Mouse (Mus musculus) cerebellum, postnatal 36 days (tissue): ENCODE data around the gene Tm4sf4.

ENCODE experiments used
- DNase-seq, 2 experiments: peaks; one replicate each; pipeline ENCODE4 v3.0.0; 2021 to 2022; ENCODE audit warnings: mixed read lengths in 2 of 2

Gene Tm4sf4

GRCm38 (mm10) chr3:57425089-57425730 is at the start of gene Tm4sf4:
Tm4sf4 (plus strand) TSS chr3:57425314.
- DNase-seq: no peak

- no peak for DNase-seq
Observed at GRCm38 (mm10) chr3:57386423-57386822, 38.7 kb upstream of the Tm4sf4 start.

- no peak for DNase-seq
Observed at GRCm38 (mm10) chr3:57386895-57387294, 38.2 kb upstream of the Tm4sf4 start.

GRCm38 (mm10) chr3:57387593-57387992 is 37.5 kb upstream of the Tm4sf4 start:
- DNase-seq: no peak

- no peak for DNase-seq
Observed at GRCm38 (mm10) chr3:57411535-57411934, 13.6 kb upstream of the Tm4sf4 start.

DNA sequence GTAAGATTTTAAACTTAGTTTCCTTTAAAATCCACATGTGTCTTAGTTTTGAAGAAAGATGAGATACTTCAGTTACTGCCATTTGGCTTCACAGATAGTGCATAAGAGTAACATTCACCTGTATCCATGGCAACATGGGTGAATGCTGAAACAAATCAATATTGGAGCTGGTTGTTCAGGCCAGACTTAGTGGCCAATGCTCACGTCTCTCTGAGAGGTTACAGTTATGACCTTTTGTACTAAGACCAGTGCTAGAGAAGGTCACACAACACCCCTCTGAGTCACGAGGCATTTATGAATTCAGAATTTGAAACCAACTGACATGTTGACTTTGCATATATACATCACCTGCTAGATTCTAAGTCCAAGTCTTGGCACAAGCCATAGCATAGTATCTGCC is 4.9 kb upstream of the Tm4sf4 start:
- DNase-seq: no peak

DNA sequence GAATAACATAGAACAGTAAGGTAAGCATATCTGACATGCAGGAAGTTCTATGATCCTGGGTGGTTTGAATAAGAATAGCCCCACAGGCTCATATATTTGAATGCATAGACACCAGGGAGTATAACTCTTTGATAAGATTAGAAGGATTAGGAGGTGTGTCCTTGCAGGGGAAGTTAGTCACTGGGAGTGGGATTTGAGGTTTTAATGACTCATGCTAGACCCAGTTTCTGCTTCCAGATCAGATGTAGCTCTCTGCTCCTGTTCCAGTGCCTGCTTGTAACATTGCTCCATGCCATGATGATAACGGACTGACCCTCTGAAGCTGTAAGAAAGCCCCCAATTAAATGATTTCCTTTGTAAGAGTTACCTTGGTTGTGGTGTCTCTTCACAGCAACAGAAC is 4.5 kb upstream of the Tm4sf4 start:
- DNase-seq: no peak

DNA sequence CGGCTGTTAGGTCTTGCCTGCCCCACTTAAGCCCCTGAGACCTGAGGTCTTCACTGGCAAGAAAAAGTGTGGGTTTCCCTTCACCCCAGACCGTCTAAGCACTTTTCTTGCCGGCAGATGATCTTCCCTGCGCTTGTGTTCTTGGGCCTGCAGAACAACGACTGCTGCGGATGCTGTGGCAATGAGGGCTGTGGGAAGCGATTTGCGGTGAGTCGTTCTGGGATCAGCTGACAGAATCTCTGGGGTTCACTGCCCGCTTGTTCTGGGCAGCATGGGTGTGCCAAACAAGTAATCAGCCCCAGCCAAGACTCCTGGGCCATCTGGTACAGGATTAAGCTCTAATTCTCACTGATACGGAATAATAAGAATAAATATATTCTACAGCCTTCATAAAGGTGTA is 1.2 kb downstream of the Tm4sf4 start:
- no peak for DNase-seq

GRCm38 (mm10) chr3:57428682-57429464 is 3.8 kb downstream of the Tm4sf4 start:
- DNase-seq: no peak

GRCm38 (mm10) chr3:57429486-57429885 is 4.4 kb downstream of the Tm4sf4 start:
- DNase-seq: no peak

GRCm38 (mm10) chr3:57431706-57432105 is 6.6 kb downstream of the Tm4sf4 start:
- no peak for DNase-seq

- DNase-seq: no peak
Observed at GRCm38 (mm10) chr3:57435364-57435763, 10.2 kb downstream of the Tm4sf4 start.

DNA sequence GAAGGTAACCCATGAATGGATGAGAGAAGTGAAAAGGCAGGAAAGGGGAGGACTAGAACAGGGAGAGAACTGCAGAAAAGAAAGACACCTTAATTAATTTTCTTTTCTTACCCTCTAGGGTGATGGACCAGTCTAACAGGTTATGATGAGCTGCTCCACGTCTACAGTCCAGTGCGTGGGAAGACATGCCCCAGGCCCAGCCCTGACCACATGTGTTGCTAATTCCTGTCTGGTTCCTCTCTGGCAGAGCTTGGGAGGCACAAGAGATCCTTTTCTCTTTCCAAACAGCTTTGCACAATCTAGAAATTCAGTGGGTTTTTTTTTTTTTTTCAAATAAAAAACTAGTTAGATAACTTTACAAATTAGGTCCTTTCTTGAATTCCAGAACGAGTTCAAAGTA is 15.8 kb downstream of the Tm4sf4 start:
- DNase-seq: no peak

- DNase-seq: no peak
Observed at GRCm38 (mm10) chr3:57445706-57446105, 20.6 kb downstream of the Tm4sf4 start.

DNA sequence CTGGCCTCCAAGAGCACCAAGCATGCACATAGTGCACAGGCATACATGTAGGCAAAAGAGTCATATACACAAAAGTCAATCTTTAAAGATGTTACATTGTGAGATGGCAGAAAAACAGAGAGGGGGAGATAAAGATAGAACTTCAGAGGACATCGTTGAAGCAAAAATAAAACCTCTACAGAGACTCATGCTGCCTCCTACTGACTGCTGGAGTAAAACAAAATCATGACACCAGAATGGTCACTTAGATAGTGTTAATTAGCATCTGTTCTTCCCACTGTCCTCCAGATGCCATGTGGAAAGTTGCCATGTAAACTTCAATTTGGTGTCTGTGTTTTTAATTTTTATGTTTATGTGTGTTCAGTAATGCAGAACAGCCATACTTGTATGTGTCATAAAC is 22.8 kb downstream of the Tm4sf4 start:
- DNase-seq: no peak

DNA sequence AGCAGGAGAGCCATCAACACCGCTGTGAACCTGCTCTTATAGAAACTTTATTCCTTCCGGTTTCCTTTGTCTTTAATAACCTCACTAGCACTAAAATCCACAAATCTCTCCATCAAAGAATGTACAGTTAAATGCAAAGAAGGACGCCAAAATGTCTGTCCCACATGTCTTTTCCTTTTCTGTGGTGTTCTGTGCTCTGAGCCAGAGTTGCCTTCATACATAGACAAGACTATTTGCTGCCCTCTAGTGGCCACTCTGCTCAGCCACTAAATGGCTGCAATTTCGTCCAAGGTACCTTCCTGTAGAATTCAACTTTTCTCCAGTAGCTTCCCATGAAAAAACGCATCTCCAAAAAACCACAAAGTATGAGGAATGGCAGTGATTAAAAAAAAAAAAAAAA is 23.3 kb downstream of the Tm4sf4 start:
- peak; percentile 54 to 63 for DNase-seq

- no peak for DNase-seq
Observed at GRCm38 (mm10) chr3:57458652-57459051, 33.5 kb downstream of the Tm4sf4 start.

- no peak for DNase-seq
Observed at GRCm38 (mm10) chr3:57463302-57463701, 38.2 kb downstream of the Tm4sf4 start.

DNA sequence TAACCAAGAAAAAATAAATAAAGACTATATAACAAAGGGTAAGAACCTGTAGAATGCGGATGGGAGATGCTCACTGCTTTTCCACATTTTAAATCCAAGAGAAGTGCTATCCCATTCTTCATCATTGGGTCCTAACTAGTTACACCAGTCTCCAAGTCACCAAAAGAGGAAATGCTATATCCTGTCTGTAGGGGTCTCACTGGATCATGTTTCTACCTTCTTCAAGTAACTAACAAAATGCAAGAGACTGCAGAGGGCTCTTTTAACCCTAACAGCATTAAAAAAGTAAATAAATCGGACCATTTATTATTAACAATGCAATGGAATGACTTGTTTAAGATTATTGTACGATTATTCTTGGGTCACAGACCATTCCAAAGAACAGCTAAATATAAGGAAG is 41.2 kb downstream of the Tm4sf4 start:
- no peak for DNase-seq

DNA sequence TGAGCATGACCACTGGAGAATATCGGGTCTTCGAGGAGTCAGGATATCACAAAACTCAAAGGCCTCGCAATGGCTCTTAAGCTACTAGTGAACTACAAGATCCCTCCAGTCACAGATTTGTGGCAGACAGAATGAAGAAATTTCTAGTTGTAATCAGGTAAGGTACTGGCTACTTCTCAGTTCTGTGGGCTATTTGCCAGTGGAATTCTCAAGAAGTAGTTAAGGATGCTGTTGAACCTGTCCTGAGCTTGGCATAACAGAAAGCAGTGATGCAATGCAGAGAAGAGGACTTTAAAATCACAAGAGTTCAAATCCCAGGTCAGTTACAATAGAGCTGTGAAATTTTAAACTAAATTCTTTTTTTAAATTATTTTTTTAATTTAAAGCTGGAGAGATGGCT is 44.2 kb downstream of the Tm4sf4 start:
- DNase-seq: no peak

GRCm38 (mm10) chr3:57470326-57470725 is 45.2 kb downstream of the Tm4sf4 start:
- DNase-seq: peak in 1 of 2 experiments; percentile 7

DNA sequence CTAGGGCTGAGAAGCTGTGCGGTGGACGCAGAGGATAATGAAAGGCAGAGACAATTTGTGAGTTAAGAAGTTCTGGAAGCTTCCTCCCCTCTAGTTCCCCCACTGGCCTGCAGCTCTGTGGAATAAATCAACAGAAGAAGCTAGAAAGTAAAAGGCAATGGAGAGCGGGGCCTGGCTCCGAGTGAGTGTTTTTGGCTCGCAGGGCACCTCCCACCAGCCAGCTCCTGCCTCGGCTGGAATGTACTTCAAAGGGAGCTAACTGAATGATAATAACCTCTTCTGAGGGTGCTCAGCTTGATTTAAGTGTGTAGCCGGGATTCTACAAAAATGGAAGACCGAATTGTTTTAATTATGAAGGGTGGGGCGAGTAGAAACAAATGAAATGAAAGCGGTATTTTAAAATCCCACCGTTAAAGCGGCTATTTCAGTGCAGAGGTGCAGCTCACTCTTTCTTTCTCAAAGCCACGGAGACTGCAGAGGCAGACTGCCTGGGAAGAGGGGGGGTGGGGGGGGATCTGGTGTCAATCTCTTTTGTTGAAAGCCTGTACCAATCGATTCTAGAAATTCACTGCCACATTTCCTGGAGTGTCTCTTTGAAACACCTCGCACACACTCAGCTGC is 46.0 kb downstream of the Tm4sf4 start:
- DNase-seq: no peak

DNA sequence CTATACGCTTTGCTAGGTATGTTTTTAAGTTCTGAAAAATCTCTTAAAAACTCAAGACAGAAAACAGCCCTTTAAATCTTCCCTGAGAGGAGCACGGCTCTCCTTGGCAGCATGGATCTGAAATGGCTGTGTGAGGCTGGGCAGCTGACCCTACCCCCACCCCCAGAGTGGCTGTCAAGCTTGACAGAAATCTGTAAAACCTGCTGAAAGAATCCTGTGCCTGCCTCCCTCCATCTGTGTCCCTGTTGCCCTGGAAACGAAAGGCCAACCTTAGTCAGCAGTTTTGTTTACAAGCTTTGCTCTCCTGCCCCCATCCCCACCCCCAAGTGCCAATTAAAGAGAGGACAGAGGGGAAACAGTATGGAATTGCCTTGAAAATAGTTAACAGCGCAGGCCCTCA is 47.3 kb downstream of the Tm4sf4 start:
- no peak for DNase-seq

- DNase-seq: no peak
Observed at GRCm38 (mm10) chr3:57474421-57474820, 49.3 kb downstream of the Tm4sf4 start.
